In genomic region chr5:76360057-76360456, GRCm38 (mm10) we compare ENCODE assay signal across 32 mouse cellular contexts. TPM values are rescaled to one million over a fixed set of nuclear protein-coding genes. Genes with fewer than 3 reads are reported as not detected.
A peak's percentile ranks its signal among the peaks of the same experiment; 100 is the strongest.
DNase-seq lines count a peak whose midpoint lies in the region; ATAC-seq and TF ChIP-seq lines count a peak whose summit lies in the region.
"Had no signal": no experiment of that assay in that cellular context is flagged by ENCODE, and none has a peak within 500 bp of the region (broad histone marks: within the 10 kb centered on the region; RNA-seq: fewer than 3 reads in every experiment).

No protein-coding gene starts in this region.

- peaks cover 6% of the 10 kb centered on the region; the same call in 1 of the 2 replicates for H3K4me1 ChIP-seq in forebrain, postnatal 0 days (ENCODE audit: insufficient read depth)
- peaks cover 11% of the 10 kb centered on the region for H3K4me1 ChIP-seq in forebrain, embryonic 16.5 days (replicated peaks; ENCODE audit: control insufficient read depth, insufficient read depth, low read length)
- H3K4me1 ChIP-seq in kidney, postnatal 0 days (replicated peaks; ENCODE audit: insufficient read depth, low read length): peaks cover 15% of the 10 kb centered on the region
- H3K4me1 ChIP-seq in midbrain, postnatal 0 days (ENCODE audit: insufficient read depth, low read length): 0 out of 2 replicates have a peak, but pooled peaks cover 2% of the 10 kb centered on the region
- H3K4me1 ChIP-seq in midbrain, embryonic 15.5 days: peaks cover 12% of the 10 kb centered on the region

- no peak overlapping the region for H3K4me3 ChIP-seq in forebrain, postnatal 0 days (ENCODE audit: low read depth, low read length)
- H3K4me3 ChIP-seq in forebrain, embryonic 16.5 days (replicated peaks; ENCODE audit: low read length): no peak overlapping the region
- no peak overlapping the region for H3K4me3 ChIP-seq in kidney, postnatal 0 days (replicated peaks; ENCODE audit: low read depth, low read length)
- H3K4me3 ChIP-seq in midbrain, postnatal 0 days (ENCODE audit: low read depth, low read length): no peak overlapping the region
- H3K4me3 ChIP-seq in midbrain, embryonic 15.5 days: no peak overlapping the region
- H3K4me3 ChIP-seq: embryonic facial prominence, embryonic 13.5 days; erythroblast, embryonic 14.5 days; forebrain, embryonic 13.5 days; midbrain, embryonic 12.5 days; neural tube, embryonic 12.5 days had no signal

- WGBS in forebrain, postnatal 0 days: 83% methylated on average over 1 of the region's 1 CpGs
- 75% methylated on average over 1 of the region's 1 CpGs for WGBS in forebrain, embryonic 16.5 days
- WGBS in kidney, postnatal 0 days: 65% methylated on average over 1 of the region's 1 CpGs
- 74% methylated on average over 1 of the region's 1 CpGs for WGBS in midbrain, postnatal 0 days
- WGBS in midbrain, embryonic 15.5 days: 82% methylated on average over 1 of the region's 1 CpGs

- H3K4me2 ChIP-seq in forebrain, postnatal 0 days (ENCODE audit: low read depth): no peak overlapping the region
- no peak overlapping the region for H3K4me2 ChIP-seq in forebrain, embryonic 16.5 days (ENCODE audit: low read length)
- no peak overlapping the region for H3K4me2 ChIP-seq in kidney, postnatal 0 days (ENCODE audit: low read length)
- H3K4me2 ChIP-seq in midbrain, postnatal 0 days (ENCODE audit: low read depth, low read length, poor library complexity, severe bottlenecking): no peak overlapping the region
- no peak overlapping the region for H3K4me2 ChIP-seq in midbrain, embryonic 15.5 days
- H3K4me2 ChIP-seq: embryonic facial prominence, embryonic 13.5 days; forebrain, embryonic 13.5 days; midbrain, embryonic 12.5 days; neural tube, embryonic 12.5 days had no signal

- no peaks in the 10 kb centered on the region for H3K9me3 ChIP-seq in forebrain, postnatal 0 days (ENCODE audit: low read length)
- no peaks in the 10 kb centered on the region for H3K9me3 ChIP-seq in forebrain, embryonic 16.5 days (ENCODE audit: control insufficient read depth, low read length)
- H3K9me3 ChIP-seq in kidney, postnatal 0 days (replicated peaks; ENCODE audit: low read length): no peaks in the 10 kb centered on the region
- H3K9me3 ChIP-seq in midbrain, postnatal 0 days (ENCODE audit: low read length): no peaks in the 10 kb centered on the region
- H3K9me3 ChIP-seq in midbrain, embryonic 15.5 days: no peaks in the 10 kb centered on the region
- H3K9me3 ChIP-seq: embryonic facial prominence, embryonic 13.5 days; forebrain, embryonic 13.5 days; midbrain, embryonic 12.5 days; neural tube, embryonic 12.5 days had no signal

- no peak for DNase-seq in forebrain, postnatal 0 days
- DNase-seq in kidney, postnatal 0 days (ENCODE audit: low spot score): peak; percentile 14
- no peak for DNase-seq in kidney, postnatal 25 days
- DNase-seq in midbrain, postnatal 0 days (ENCODE audit: low spot score): no peak
- no peak for DNase-seq in urinary bladder, postnatal 36 days (ENCODE audit: low spot score in 2 of 2)
- DNase-seq in cerebellum, postnatal 4 days (ENCODE audit: low spot score in 2 of 2): no peak
- DNase-seq: adrenal gland, postnatal 10 days; cerebellum, adult 2 months; cerebellum, postnatal 25 days; embryo, embryonic 11 days; gastrocnemius, postnatal 25 days; kidney, adult 2 months; kidney, postnatal 36 days; lung, postnatal 10 days; right cerebral cortex, postnatal 14 days had no signal

- peaks cover 10% of the 10 kb centered on the region; the same call in 1 of the 2 replicates for H3K27me3 ChIP-seq in forebrain, postnatal 0 days (ENCODE audit: insufficient read depth, low read length)
- H3K27me3 ChIP-seq in forebrain, embryonic 16.5 days (replicated peaks; ENCODE audit: control insufficient read depth, insufficient read depth, low read length): peaks cover 14% of the 10 kb centered on the region
- 0 out of 2 replicates have a peak, but pooled peaks cover 14% of the 10 kb centered on the region for H3K27me3 ChIP-seq in kidney, postnatal 0 days (ENCODE audit: insufficient read depth, low read length)
- peaks cover 10% of the 10 kb centered on the region; the same call in 1 of the 2 replicates for H3K27me3 ChIP-seq in midbrain, postnatal 0 days (ENCODE audit: insufficient read depth, low read length)
- H3K27me3 ChIP-seq in midbrain, embryonic 15.5 days (replicated peaks): peaks cover 12% of the 10 kb centered on the region

- TF ChIP-seq CTCF in forebrain, postnatal 0 days (IDR thresholded peaks at IDR 0.05; ENCODE audit: low read depth): 0 out of 2 replicates have a peak, but pooled peaks have one; percentile 7
- peak; percentile 46 for TF ChIP-seq CTCF in kidney, postnatal 0 days (IDR thresholded peaks at IDR 0.05; ENCODE audit: low read depth)
- TF ChIP-seq CTCF in midbrain, postnatal 0 days (IDR thresholded peaks at IDR 0.05): peak; percentile 46

- no peaks in the 10 kb centered on the region for H3K36me3 ChIP-seq in forebrain, postnatal 0 days (ENCODE audit: insufficient read depth)
- H3K36me3 ChIP-seq in forebrain, embryonic 16.5 days (ENCODE audit: control insufficient read depth, insufficient read depth): no peaks in the 10 kb centered on the region
- no peaks in the 10 kb centered on the region for H3K36me3 ChIP-seq in kidney, postnatal 0 days (ENCODE audit: insufficient read depth, low read length)
- no peaks in the 10 kb centered on the region for H3K36me3 ChIP-seq in midbrain, postnatal 0 days (ENCODE audit: insufficient read depth, low read length)
- H3K36me3 ChIP-seq in midbrain, embryonic 15.5 days (replicated peaks): no peaks in the 10 kb centered on the region
- H3K36me3 ChIP-seq: embryonic facial prominence, embryonic 13.5 days; midbrain, embryonic 12.5 days; neural tube, embryonic 12.5 days had no signal

- ATAC-seq in forebrain, postnatal 0 days: no peak
- no peak for ATAC-seq in forebrain, embryonic 16.5 days
- no peak for ATAC-seq in kidney, postnatal 0 days (replicated peaks; ENCODE audit: low FRiP score, low read depth)
- no peak for ATAC-seq in midbrain, postnatal 0 days (ENCODE audit: low FRiP score)
- ATAC-seq in midbrain, embryonic 15.5 days (replicated peaks): no peak
- ATAC-seq: activated CD4-positive, CD25-positive, alpha-beta regulatory T cell, adult 4 months; CD4-positive, CD25-positive, alpha-beta regulatory T cell, adult 4 months; forebrain, embryonic 13.5 days had no signal

- H3K27ac ChIP-seq in forebrain, postnatal 0 days (ENCODE audit: low read depth, low read length): no peak overlapping the region
- no peak overlapping the region for H3K27ac ChIP-seq in forebrain, embryonic 16.5 days (ENCODE audit: low read length)
- no peak overlapping the region for H3K27ac ChIP-seq in kidney, postnatal 0 days
- H3K27ac ChIP-seq in midbrain, postnatal 0 days (ENCODE audit: low read depth, low read length): no peak overlapping the region
- H3K27ac ChIP-seq in midbrain, embryonic 15.5 days: no peak overlapping the region
- H3K27ac ChIP-seq: embryonic facial prominence, embryonic 13.5 days; forebrain, embryonic 13.5 days; midbrain, embryonic 12.5 days; neural tube, embryonic 12.5 days had no signal

- H3K9ac ChIP-seq in forebrain, postnatal 0 days: no peak overlapping the region
- H3K9ac ChIP-seq in forebrain, embryonic 16.5 days (replicated peaks; ENCODE audit: low read depth, low read length): no peak overlapping the region
- no peak overlapping the region for H3K9ac ChIP-seq in kidney, postnatal 0 days (ENCODE audit: low read depth, low read length)
- H3K9ac ChIP-seq in midbrain, postnatal 0 days (replicated peaks; ENCODE audit: low read length, poor library complexity, severe bottlenecking): no peak overlapping the region
- no peak overlapping the region for H3K9ac ChIP-seq in midbrain, embryonic 15.5 days
- H3K9ac ChIP-seq: embryonic facial prominence, embryonic 13.5 days; forebrain, embryonic 13.5 days; midbrain, embryonic 12.5 days; neural tube, embryonic 12.5 days had no signal

RNA-seq across cellular contexts. Expression of gene Nmu, which starts 3.5 kb away (rescaled TPM):
- not detected in 2 replicates for total RNA-seq in forebrain, postnatal 0 days (2014; rRNA removed)
- polyA plus RNA-seq in forebrain, postnatal 0 days (2015; fragmentation: Nextera tagmentation; extraction: Ambion mirVana): 0.70 TPM in 1 of 2 replicates, not detected in the other
- polyA plus RNA-seq in forebrain, embryonic 16.5 days (2015; fragmentation: Nextera tagmentation; extraction: Ambion mirVana): not detected in 2 replicates
- not detected in 2 replicates for polyA plus RNA-seq in kidney, postnatal 0 days (2015; fragmentation: Nextera tagmentation; extraction: Ambion mirVana)
- not detected in 2 replicates for total RNA-seq in midbrain, postnatal 0 days (2014; rRNA removed)
- polyA plus RNA-seq in midbrain, postnatal 0 days (2015; fragmentation: Nextera tagmentation; extraction: Ambion mirVana): 0.97 and 1.1 TPM in 2 replicates
- polyA plus RNA-seq in midbrain, embryonic 15.5 days (2015; fragmentation: Nextera tagmentation; extraction: Ambion mirVana): 0.56 TPM in 1 of 2 replicates, not detected in the other
- total RNA-seq: adrenal gland, postnatal 10 days; gastrocnemius, postnatal 25 days; hematopoietic stem cell, adult 5-6 weeks; left cerebral cortex, adult 18-20 months; left cerebral cortex, postnatal 36 days; megakaryocyte progenitor cell, adult 5-6 weeks had no signal
- polyA plus RNA-seq: activated CD4-positive, CD25-positive, alpha-beta regulatory T cell, adult 4 months; CD4-positive, CD25-positive, alpha-beta regulatory T cell, adult 4 months; cerebellum, adult 2 months; erythroblast, embryonic 14.5 days; forebrain, embryonic 13.5 days; heart, embryonic 16.5 days; kidney, adult 2 months; liver, embryonic 16.5 days; midbrain, embryonic 12.5 days; thymus, postnatal 0 days had no signal

RNA-seq across cellular contexts. Expression of gene Pdcl2, which starts 29.1 kb away (rescaled TPM):
- total RNA-seq in forebrain, postnatal 0 days (2014; rRNA removed): not detected in 2 replicates
- not detected in 2 replicates for polyA plus RNA-seq in forebrain, postnatal 0 days (2015; fragmentation: Nextera tagmentation; extraction: Ambion mirVana)
- not detected in 2 replicates for polyA plus RNA-seq in forebrain, embryonic 16.5 days (2015; fragmentation: Nextera tagmentation; extraction: Ambion mirVana)
- polyA plus RNA-seq in kidney, postnatal 0 days (2015; fragmentation: Nextera tagmentation; extraction: Ambion mirVana): not detected in 2 replicates
- not detected in 2 replicates for total RNA-seq in midbrain, postnatal 0 days (2014; rRNA removed)
- polyA plus RNA-seq in midbrain, postnatal 0 days (2015; fragmentation: Nextera tagmentation; extraction: Ambion mirVana): not detected in 2 replicates
- not detected in 2 replicates for polyA plus RNA-seq in midbrain, embryonic 15.5 days (2015; fragmentation: Nextera tagmentation; extraction: Ambion mirVana)
- total RNA-seq: adrenal gland, postnatal 10 days; gastrocnemius, postnatal 25 days; hematopoietic stem cell, adult 5-6 weeks; left cerebral cortex, adult 18-20 months; left cerebral cortex, postnatal 36 days; megakaryocyte progenitor cell, adult 5-6 weeks had no signal
- polyA plus RNA-seq: activated CD4-positive, CD25-positive, alpha-beta regulatory T cell, adult 4 months; CD4-positive, CD25-positive, alpha-beta regulatory T cell, adult 4 months; cerebellum, adult 2 months; embryonic facial prominence, embryonic 13.5 days; erythroblast, embryonic 14.5 days; forebrain, embryonic 13.5 days; heart, embryonic 16.5 days; limb, embryonic 14.5 days; liver, embryonic 16.5 days; midbrain, embryonic 12.5 days; neural tube, embryonic 12.5 days; thymus, postnatal 0 days had no signal

RNA-seq across cellular contexts. Expression of gene Clock, which starts 55.5 kb away (rescaled TPM):
- total RNA-seq in forebrain, postnatal 0 days (2014; rRNA removed): 20.5 and 28.5 TPM in 2 replicates
- 4.1 and 7.3 TPM in 2 replicates for polyA plus RNA-seq in forebrain, postnatal 0 days (2015; fragmentation: Nextera tagmentation; extraction: Ambion mirVana)
- 13.0 and 16.7 TPM in 2 replicates for polyA plus RNA-seq in forebrain, embryonic 16.5 days (2015; fragmentation: Nextera tagmentation; extraction: Ambion mirVana)
- 7.9 TPM in 2 replicates for polyA plus RNA-seq in kidney, postnatal 0 days (2015; fragmentation: Nextera tagmentation; extraction: Ambion mirVana)
- total RNA-seq in midbrain, postnatal 0 days (2014; rRNA removed): 25.1 and 32.1 TPM in 2 replicates
- 8.1 and 11.6 TPM in 2 replicates for polyA plus RNA-seq in midbrain, postnatal 0 days (2015; fragmentation: Nextera tagmentation; extraction: Ambion mirVana)
- 15.0 and 16.8 TPM in 2 replicates for polyA plus RNA-seq in midbrain, embryonic 15.5 days (2015; fragmentation: Nextera tagmentation; extraction: Ambion mirVana)
